In genomic region chr11:100527458-100528374, GRCm38 (mm10) we compare ENCODE assay signal across 8 mouse cellular contexts. TPM values are rescaled to one million over a fixed set of nuclear protein-coding genes. Genes with fewer than 3 reads are reported as not detected.
DNase-seq lines count a peak whose midpoint lies in the region; ATAC-seq and TF ChIP-seq lines count a peak whose summit lies in the region.

Acly (minus strand) TSS chr11:100528000.

- no peak for TF ChIP-seq RAD21 in MEL (IDR thresholded peaks at IDR 0.05; ENCODE audit: low read depth, low read length)

- H3K4me1 ChIP-seq in MEL (ENCODE audit: control insufficient read depth in 1 of 2, insufficient read depth in 2 of 2, low read length in 2 of 2): peaks cover 0 to 22% of the 10 kb centered on the region in 2 experiments; a peak in 3 of 4 replicates
- H3K4me1 ChIP-seq in cerebellum, adult 2 months (ENCODE audit: control insufficient read depth, insufficient read depth, low read length): no peaks in the 10 kb centered on the region
- peaks cover 21% of the 10 kb centered on the region for H3K4me1 ChIP-seq in forebrain, postnatal 0 days (ENCODE audit: insufficient read depth)
- peaks cover 38% of the 10 kb centered on the region for H3K4me1 ChIP-seq in lung, embryonic 15.5 days

- ATAC-seq in forebrain, postnatal 0 days: peak; percentile 99
- peak; percentile 99 for ATAC-seq in lung, embryonic 15.5 days (ENCODE audit: borderline replicate concordance, extremely low read depth, low FRiP score, low TSS enrichment)

- TF ChIP-seq EP300 in MEL (IDR thresholded peaks at IDR 0.05; ENCODE audit: low read depth in 1 of 2, low read length in 2 of 2): peak in 1 of 2 experiments; percentile 36; a peak in 1 of 4 replicates

- no peaks in the 10 kb centered on the region for H3K9me3 ChIP-seq in MEL (replicated peaks; ENCODE audit: insufficient read depth, low read length)
- H3K9me3 ChIP-seq in forebrain, postnatal 0 days (ENCODE audit: low read length): no peaks in the 10 kb centered on the region
- no peaks in the 10 kb centered on the region for H3K9me3 ChIP-seq in lung, embryonic 15.5 days

- under 1% methylated on average over 54 of the region's 54 CpGs for WGBS in cerebellum, adult 2 months
- WGBS in forebrain, postnatal 0 days: under 1% methylated on average over 51 of the region's 54 CpGs
- under 1% methylated on average over 53 of the region's 54 CpGs for WGBS in lung, embryonic 15.5 days

- peaks cover 30% of the 10 kb centered on the region for H3K79me2 ChIP-seq in MEL (ENCODE audit: control insufficient read depth, insufficient read depth, low read length, poor library complexity)

- H3K36me3 ChIP-seq in MEL (ENCODE audit: control insufficient read depth in 1 of 2, insufficient read depth in 2 of 2, low read length in 2 of 2): peaks cover 11 to 23% of the 10 kb centered on the region in 2 experiments; a peak in 3 of 4 replicates
- H3K36me3 ChIP-seq in forebrain, postnatal 0 days (ENCODE audit: insufficient read depth): peaks cover 11% of the 10 kb centered on the region
- peaks cover 7% of the 10 kb centered on the region for H3K36me3 ChIP-seq in lung, embryonic 15.5 days

- peak; percentile 100 for DNase-seq in MEL (ENCODE audit: low read depth, low spot score)
- peak; percentile 97 to 99 for DNase-seq in cerebellum, adult 2 months
- DNase-seq in forebrain, postnatal 0 days: peak; percentile 99
- peak; percentile 99 for DNase-seq in heart, postnatal 4 days
- DNase-seq in layer of hippocampus, adult 8-10 months (ENCODE audit: low spot score in 2 of 2): peak; percentile 97 to 98
- peak; percentile 100 for DNase-seq in ovary, adult 18-20 months (ENCODE audit: low spot score)
- DNase-seq in thymus, postnatal 0 days (ENCODE audit: low spot score): peak; percentile 99

- peak within 1 kb of the TSS; percentile 88 to 93 for H3K4me3 ChIP-seq in MEL (ENCODE audit: control insufficient read depth in 1 of 2, insufficient read depth in 1 of 2, low read depth in 2 of 2, low read length in 2 of 2)
- H3K4me3 ChIP-seq in cerebellum, adult 2 months (replicated peaks; ENCODE audit: insufficient read depth, low read depth, low read length): peak within 1 kb of the TSS; percentile 81
- peak within 1 kb of the TSS; percentile 92 for H3K4me3 ChIP-seq in forebrain, postnatal 0 days (ENCODE audit: low read depth, low read length)
- H3K4me3 ChIP-seq in lung, embryonic 15.5 days: peak within 1 kb of the TSS; percentile 75

- peak within 1 kb of the TSS; percentile 89 for H3K9ac ChIP-seq in MEL (ENCODE audit: control insufficient read depth, low read depth, low read length, poor library complexity, severe bottlenecking)
- peak within 1 kb of the TSS; percentile 73 for H3K9ac ChIP-seq in forebrain, postnatal 0 days
- peak within 1 kb of the TSS; percentile 81 for H3K9ac ChIP-seq in lung, embryonic 15.5 days

- peak; percentile 97 to 100 for TF ChIP-seq POLR2A in MEL (IDR thresholded peaks at IDR 0.05; ENCODE audit: control insufficient read depth in 1 of 2, insufficient read depth in 1 of 2, low read depth in 1 of 2, low read length in 2 of 2, poor library complexity in 1 of 2)
- TF ChIP-seq POLR2A in cerebellum, adult 2 months (IDR thresholded peaks at IDR 0.05; ENCODE audit: borderline replicate concordance, insufficient read depth, low read length): peak; percentile 73; the same call in 1 of the 2 replicates

- no peaks in the 10 kb centered on the region for H3K27me3 ChIP-seq in MEL (ENCODE audit: control insufficient read depth in 1 of 2, insufficient read depth in 2 of 2, low read length in 2 of 2)
- no peaks in the 10 kb centered on the region for H3K27me3 ChIP-seq in cerebellum, adult 2 months (ENCODE audit: control insufficient read depth, insufficient read depth, low read length)
- H3K27me3 ChIP-seq in forebrain, postnatal 0 days (ENCODE audit: insufficient read depth, low read length): no peaks in the 10 kb centered on the region
- no peaks in the 10 kb centered on the region for H3K27me3 ChIP-seq in lung, embryonic 15.5 days

- H3K4me2 ChIP-seq in forebrain, postnatal 0 days (ENCODE audit: low read depth): peak within 1 kb of the TSS; percentile 84
- H3K4me2 ChIP-seq in lung, embryonic 15.5 days: peak within 1 kb of the TSS; percentile 84

- peak within 1 kb of the TSS; percentile 71 for H3K27ac ChIP-seq in MEL (ENCODE audit: control insufficient read depth, low read depth, low read length)
- H3K27ac ChIP-seq in cerebellum, adult 2 months (ENCODE audit: insufficient read depth, low read length): 0 out of 2 replicates have a peak within 1 kb of the TSS, but pooled peaks have one; percentile 13
- H3K27ac ChIP-seq in forebrain, postnatal 0 days (ENCODE audit: low read depth, low read length): peak within 1 kb of the TSS; percentile 90
- H3K27ac ChIP-seq in lung, embryonic 15.5 days: peak within 1 kb of the TSS; percentile 86

- TF ChIP-seq CTCF in MEL (IDR thresholded peaks at IDR 0.05 in 2 of 3, conservative IDR thresholded peaks at IDR 0.05 in 1 of 3; ENCODE audit: control insufficient read depth in 1 of 3, insufficient read depth in 1 of 3, low read depth in 2 of 3, low read length in 3 of 3, poor library complexity in 1 of 3, severe bottlenecking in 1 of 3): no peak
- no peak for TF ChIP-seq CTCF in cerebellum, adult 2 months (IDR thresholded peaks at IDR 0.05; ENCODE audit: borderline replicate concordance, insufficient read depth, low read depth, low read length)
- TF ChIP-seq CTCF in forebrain, postnatal 0 days (IDR thresholded peaks at IDR 0.05; ENCODE audit: low read depth): no peak

TF ChIP-seq in MEL, 35 proteins besides CTCF, POLR2A, EP300 and RAD21 (continues in another document):
- peak; percentile 50; the same call in 1 of the 2 replicates for TF ChIP-seq E2F4 (IDR thresholded peaks at IDR 0.05; ENCODE audit: borderline replicate concordance, low read depth, low read length)
- TF ChIP-seq ETS1 (IDR thresholded peaks at IDR 0.05; ENCODE audit: low read depth, low read length): 0 out of 2 replicates have a peak, but pooled peaks have one; percentile 40
- TF ChIP-seq MAZ (IDR thresholded peaks at IDR 0.05; ENCODE audit: low read depth, low read length): peak; percentile 26
- no peak for TF ChIP-seq TAL1 (IDR thresholded peaks at IDR 0.05; ENCODE audit: low read length)
- TF ChIP-seq KAT2A (conservative IDR thresholded peaks at IDR 0.05; ENCODE audit: low read depth, low read length): peak; percentile 87; the same call in 1 of the 2 replicates
- TF ChIP-seq ZKSCAN1 (IDR thresholded peaks at IDR 0.05; ENCODE audit: low read depth, low read length): no peak
- no peak for TF ChIP-seq SMC3 (IDR thresholded peaks at IDR 0.05; ENCODE audit: low read depth, low read length)
- TF ChIP-seq ZNF384 (IDR thresholded peaks at IDR 0.05; ENCODE audit: low read depth, low read length): 0 out of 2 replicates have a peak, but pooled peaks have one; percentile 19
- TF ChIP-seq UBTF (IDR thresholded peaks at IDR 0.05; ENCODE audit: borderline replicate concordance, insufficient read depth, low read depth, low read length): no peak; the same call in 1 of the 2 replicates
- TF ChIP-seq MEF2A (IDR thresholded peaks at IDR 0.05; ENCODE audit: extremely low read depth, insufficient replicate concordance, low read depth, low read length, poor library complexity, severe bottlenecking): no peak
- TF ChIP-seq MAX (IDR thresholded peaks at IDR 0.05; ENCODE audit: low read length): peak; percentile 83
- TF ChIP-seq POLR2AphosphoS2 (IDR thresholded peaks at IDR 0.05; ENCODE audit: low read length): peak; percentile 98
- TF ChIP-seq NRF1 (IDR thresholded peaks at IDR 0.05; ENCODE audit: insufficient read depth, low read depth, low read length, poor library complexity, severe bottlenecking): peak; percentile 47; the same call in 1 of the 2 replicates
- no peak for TF ChIP-seq GATA1 (IDR thresholded peaks at IDR 0.05; ENCODE audit: low read depth, low read length)
- TF ChIP-seq USF1 (IDR thresholded peaks at IDR 0.05; ENCODE audit: low read depth, low read length): peak; percentile 65
- TF ChIP-seq RCOR1 (IDR thresholded peaks at IDR 0.05; ENCODE audit: low read depth, low read length): no peak
- no peak for TF ChIP-seq JUND (IDR thresholded peaks at IDR 0.05; ENCODE audit: low read depth, low read length)
- TF ChIP-seq MXI1 (IDR thresholded peaks at IDR 0.05; ENCODE audit: low read depth, low read length): peak; percentile 83
- TF ChIP-seq TBP (IDR thresholded peaks at IDR 0.05; ENCODE audit: low read depth, low read length): peak; percentile 98
- peak; percentile 94 for TF ChIP-seq SIN3A (IDR thresholded peaks at IDR 0.05; ENCODE audit: low read length)
- peak; percentile 74; the same call in 1 of the 2 replicates for TF ChIP-seq TCF12 (IDR thresholded peaks at IDR 0.05; ENCODE audit: low read depth, low read length)
- no peak for TF ChIP-seq CHD1 (IDR thresholded peaks at IDR 0.05; ENCODE audit: low read depth, low read length)
- TF ChIP-seq ZMIZ1 (IDR thresholded peaks at IDR 0.05; ENCODE audit: low read depth, low read length): peak; percentile 98
- 0 out of 2 replicates have a peak, but pooled peaks have one; percentile 4 for TF ChIP-seq BHLHE40 (IDR thresholded peaks at IDR 0.05; ENCODE audit: borderline replicate concordance, low read depth, low read length)
- TF ChIP-seq GABPA (IDR thresholded peaks at IDR 0.05; ENCODE audit: low read depth, low read length): no peak
- peak; percentile 84 for TF ChIP-seq ELF1 (IDR thresholded peaks at IDR 0.05; ENCODE audit: low read depth, low read length)
- peak; percentile 38 for TF ChIP-seq CHD2 (IDR thresholded peaks at IDR 0.05; ENCODE audit: low read length)
- TF ChIP-seq USF2 (IDR thresholded peaks at IDR 0.05; ENCODE audit: borderline replicate concordance in 1 of 2, insufficient read depth in 1 of 2, low read depth in 1 of 2, low read length in 2 of 2): no peak
- TF ChIP-seq MYB (IDR thresholded peaks at IDR 0.05; ENCODE audit: low read depth, low read length): no peak
- no peak for TF ChIP-seq ZC3H11A (IDR thresholded peaks at IDR 0.05; ENCODE audit: low read depth, low read length)

RNA-seq across cellular contexts. Expression of gene Acly, which starts in this region (rescaled TPM):
- 220 and 234 TPM in 2 replicates for total RNA-seq in MEL (2012; rRNA removed)
- polyA plus RNA-seq in MEL (2012; ENCODE audit: insufficient read depth in 1 of 2, insufficient read length in 2 of 2, low read depth in 1 of 2, low replicate concordance in 2 of 2, missing spikeins in 1 of 2): 100 to 1,000 TPM in 1 of 2 experiments, not detected in 1; 167 TPM
- 155 and 156 TPM in 2 replicates for polyA plus RNA-seq in cerebellum, adult 2 months (2012; rRNA removed)
- 199 and 203 TPM in 2 replicates for total RNA-seq in forebrain, postnatal 0 days (2014; rRNA removed)
- 89.9 and 109 TPM in 2 replicates for polyA plus RNA-seq in forebrain, postnatal 0 days (2015; fragmentation: Nextera tagmentation; extraction: Ambion mirVana)
- 10 to 100 TPM; 60.7 to 63.4 TPM for total RNA-seq in heart, postnatal 4 days (2021)
- 100 to 1,000 TPM; 121 to 136 (median 128) TPM for total RNA-seq in layer of hippocampus, adult 8-10 months (2022)
- polyA plus RNA-seq in lung, embryonic 15.5 days (2015; fragmentation: Nextera tagmentation; extraction: Ambion mirVana): 151 and 153 TPM in 2 replicates
- 99.2 and 109 TPM in 2 replicates for polyA plus RNA-seq in thymus, postnatal 0 days (2015; fragmentation: Nextera tagmentation; extraction: Ambion mirVana)

Comparison
In these comparisons a context has a peak if more than half of its experiments do, and no peak if none do; other contexts are left out.
1. Peak in every context shown above with its lines: DNase-seq, ATAC-seq, H3K4me3 ChIP-seq and H3K27ac ChIP-seq.
2. H3K27ac ChIP-seq: peak in every context shown above with its lines; median percentile 90 in forebrain, postnatal 0 days; 86 in lung, embryonic 15.5 days; 71 in MEL; 13 in cerebellum, adult 2 months.